Mouse (Mus musculus) heart, embryonic 11.5 days (tissue): Measurements from ENCODE around the gene Tubgcp5. TPM values are rescaled to one million over a fixed set of nuclear protein-coding genes. Genes with fewer than 3 reads are reported as not detected.
A peak's percentile ranks its signal among the peaks of the same experiment; 100 is the strongest.
"Not testable (repeated sequence)": the region's sequence is repeated elsewhere in the genome, so short reads cannot be mapped to it uniquely, and the experiment has no call there.

ENCODE experiments used
- ATAC-seq: fragments of 200-750 bp; cut with Nextera tagmentation; replicated peaks from 2 replicates; pipeline ENCODE4 v1.8.0; 2017; ENCODE audit warnings: moderate library complexity; ENCODE audit not compliant: insufficient number of reproducible peaks, low FRiP score, low TSS enrichment
- H3K27ac ChIP-seq: fragments of 300-500 bp; sonication (generic); 2 replicates; pipeline ENCODE4 v1.5.1; 2014; ENCODE audit warnings: mild to moderate bottlenecking, low read depth, low read length
- H3K27me3 ChIP-seq: fragments of 300-500 bp; sonication (generic); 2 replicates; pipeline ENCODE4 v1.6.1; 2014; ENCODE audit warnings: mild to moderate bottlenecking, low read length, mixed read lengths; ENCODE audit not compliant: control insufficient read depth, insufficient read depth
- H3K36me3 ChIP-seq: fragments of 300-500 bp; sonication (generic); 2 replicates; pipeline ENCODE4 v1.6.1; 2014; ENCODE audit warnings: mild to moderate bottlenecking, low read length, moderate library complexity, mixed read lengths; ENCODE audit not compliant: control insufficient read depth, insufficient read depth
- H3K4me1 ChIP-seq: fragments of 300-500 bp; sonication (generic); 2 replicates; pipeline ENCODE4 v1.6.1; 2014; ENCODE audit warnings: low read length; ENCODE audit not compliant: control insufficient read depth, insufficient read depth
- H3K4me2 ChIP-seq: fragments of 300-500 bp; sonication (generic); 2 replicates; pipeline ENCODE4 v1.6.1; 2014; ENCODE audit warnings: mild to moderate bottlenecking, moderate library complexity
- H3K4me3 ChIP-seq: fragments of 300-500 bp; sonication (generic); 2 replicates; pipeline ENCODE4 v1.5.1; 2014; ENCODE audit warnings: low read depth, low read length
- H3K9ac ChIP-seq: fragments of 300-500 bp; sonication (generic); 2 replicates; pipeline ENCODE4 v1.6.1; 2014; ENCODE audit warnings: mild to moderate bottlenecking, low read depth, low read length, moderate library complexity
- H3K9me3 ChIP-seq: fragments of 300-500 bp; sonication (generic); replicated peaks from 2 replicates; pipeline ENCODE4 v1.6.1; 2016; ENCODE audit warnings: low read length; ENCODE audit not compliant: control insufficient read depth
- WGBS: fragments of 180-500 bp; shearing (Covaris S2); extraction: QIAGEN DNeasy Blood & Tissue Kit; methylation state at CpG from one replicate; pipeline ENCODE4 v1.1.7; 2014; ENCODE audit not compliant: insufficient replicate concordance; 5-methylcytosine and 5-hydroxymethylcytosine counted together
- polyA plus RNA-seq: library from polyadenylated mRNA; unstranded; fragments of >200 nt; fragmentation: Nextera tagmentation; extraction: Ambion mirVana; gene quantifications from 2 replicates; pipeline ENCODE4 v1.2.1, GENCODE M21; 2014

Gene Tubgcp5
- polyA plus RNA-seq, 1 experiment from 2014 or later = 16.9 TPM

DNA sequence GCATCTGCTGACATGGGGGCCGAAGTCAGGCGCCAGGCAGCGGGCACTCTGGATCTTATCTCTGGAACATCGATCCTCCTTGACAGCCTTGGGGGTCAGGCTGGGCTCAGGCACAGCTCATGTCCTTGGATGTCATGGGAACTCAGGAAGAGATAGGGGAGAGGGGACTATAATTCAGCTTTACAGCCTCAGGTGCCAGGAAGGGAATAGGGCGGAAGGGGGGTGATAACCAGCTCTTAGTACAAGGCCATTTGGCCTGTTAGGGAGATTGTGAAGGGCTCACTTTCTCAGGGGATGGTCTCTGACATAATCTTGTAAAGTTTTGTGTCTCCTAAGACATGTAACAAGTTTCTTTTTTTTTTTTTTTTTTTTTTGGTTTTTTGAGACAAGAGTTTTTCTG lies 3.4 kb upstream of the Tubgcp5 start:
- not testable (repeated sequence) for H3K9ac ChIP-seq, H3K9me3 ChIP-seq, H3K4me2 ChIP-seq, ATAC-seq, H3K4me1 ChIP-seq, H3K27ac ChIP-seq, H3K36me3 ChIP-seq, H3K27me3 ChIP-seq, H3K4me3 ChIP-seq
- WGBS = 53% methylated on average over 5 of the region's 5 CpGs

GRCm38 (mm10) chr7:55792280-55792679 lies 1.7 kb upstream of the Tubgcp5 start:
- WGBS = 79% methylated on average over 3 of the region's 3 CpGs
- no peak overlapping the region for H3K27ac ChIP-seq
- peaks cover 13% of the 10 kb centered on the region for H3K36me3 ChIP-seq
- no peak overlapping the region for H3K9ac ChIP-seq
- no peaks in the 10 kb centered on the region for H3K9me3 ChIP-seq
- H3K4me3 ChIP-seq = no peak overlapping the region
- no peak overlapping the region for H3K4me2 ChIP-seq
- peaks cover 5% of the 10 kb centered on the region; the same call in 1 of the 2 replicates for H3K4me1 ChIP-seq
- ATAC-seq = no peak
- no peaks in the 10 kb centered on the region for H3K27me3 ChIP-seq

- peak overlapping the region; percentile 66 for H3K4me2 ChIP-seq
- H3K36me3 ChIP-seq = peaks cover 17% of the 10 kb centered on the region
- H3K27me3 ChIP-seq = no peaks in the 10 kb centered on the region
- no peaks in the 10 kb centered on the region for H3K9me3 ChIP-seq
- no peak for ATAC-seq
- H3K27ac ChIP-seq = no peak overlapping the region
- H3K9ac ChIP-seq = peak overlapping the region; percentile 88
- H3K4me1 ChIP-seq = peaks cover 5% of the 10 kb centered on the region; the same call in 1 of the 2 replicates
- WGBS = 36% methylated on average over 13 of the region's 13 CpGs
- peak overlapping the region; percentile 74 for H3K4me3 ChIP-seq
Measured at GRCm38 (mm10) chr7:55793236-55793951, 560 bp upstream of the Tubgcp5 start.

- ATAC-seq = no peak
- H3K4me1 ChIP-seq = peaks cover 2% of the 10 kb centered on the region; the same call in 1 of the 2 replicates
- no peak overlapping the region for H3K9ac ChIP-seq
- 87% methylated on average over 3 of the region's 3 CpGs for WGBS
- no peaks in the 10 kb centered on the region for H3K27me3 ChIP-seq
- no peak overlapping the region for H3K27ac ChIP-seq
- H3K36me3 ChIP-seq = peaks cover 37% of the 10 kb centered on the region
- no peak overlapping the region for H3K4me2 ChIP-seq
- H3K4me3 ChIP-seq = no peak overlapping the region
- no peaks in the 10 kb centered on the region for H3K9me3 ChIP-seq
Measured at GRCm38 (mm10) chr7:55799981-55800380, 6.0 kb downstream of the Tubgcp5 start.

DNA sequence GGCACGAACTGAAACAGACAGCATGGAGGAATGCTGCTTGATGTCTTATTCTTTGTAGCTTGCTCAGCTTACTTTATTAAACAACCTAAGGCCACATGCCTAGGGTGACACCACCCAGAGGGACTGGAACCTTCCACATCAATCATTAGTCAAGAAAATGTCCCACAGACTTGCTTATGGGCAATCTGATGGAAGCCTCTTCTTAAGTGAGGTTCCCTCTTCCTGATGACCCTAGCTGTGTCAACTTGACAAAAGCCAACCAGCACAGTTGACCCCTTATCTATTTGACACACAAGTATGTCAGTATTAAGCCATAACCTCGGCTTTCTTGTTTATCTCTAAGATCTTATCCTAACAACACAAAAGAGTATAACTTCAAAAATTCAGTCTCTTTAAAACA lies 16.0 kb downstream of the Tubgcp5 start:
- no peak overlapping the region for H3K27ac ChIP-seq
- 72% methylated on average over 2 of the region's 2 CpGs for WGBS

GRCm38 (mm10) chr7:55824468-55824867 lies 30.5 kb downstream of the Tubgcp5 start:
- no peak overlapping the region for H3K4me2 ChIP-seq
- no peak overlapping the region for H3K9ac ChIP-seq
- H3K9me3 ChIP-seq = no peaks in the 10 kb centered on the region
- H3K4me1 ChIP-seq = no peaks in the 10 kb centered on the region
- ATAC-seq = no peak
- no peak overlapping the region for H3K27ac ChIP-seq
- 82% methylated on average over 5 of the region's 5 CpGs for WGBS
- H3K36me3 ChIP-seq = peaks cover 32% of the 10 kb centered on the region
- H3K27me3 ChIP-seq = no peaks in the 10 kb centered on the region
- no peak overlapping the region for H3K4me3 ChIP-seq

More for the DNA sequence above, 16.0 kb downstream of the Tubgcp5 start:
- H3K36me3 ChIP-seq = peaks cover 27% of the 10 kb centered on the region
- H3K9me3 ChIP-seq = no peaks in the 10 kb centered on the region
- H3K4me1 ChIP-seq = no peaks in the 10 kb centered on the region
- no peak overlapping the region for H3K4me2 ChIP-seq
- no peak overlapping the region for H3K4me3 ChIP-seq
- no peak for ATAC-seq
- no peaks in the 10 kb centered on the region for H3K27me3 ChIP-seq
- H3K9ac ChIP-seq = no peak overlapping the region

DNA sequence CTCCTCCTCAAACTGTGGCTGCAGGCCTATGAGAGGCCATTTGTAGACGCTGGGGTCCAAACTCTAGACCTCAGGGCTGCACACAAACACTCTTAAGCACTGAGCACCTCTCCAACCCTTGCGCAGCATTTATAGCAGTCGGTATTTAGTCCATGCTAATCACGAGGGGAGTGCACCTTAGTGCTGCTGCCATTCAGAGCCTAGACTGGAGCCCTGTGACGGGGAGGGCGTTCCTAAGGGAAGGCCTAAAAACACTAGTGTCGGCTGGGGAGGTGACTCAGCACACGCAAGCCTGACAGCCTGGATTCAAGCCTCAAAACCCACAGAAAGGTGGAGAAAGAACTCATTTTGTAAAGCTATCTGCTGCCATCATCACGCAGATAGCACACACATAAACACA lies 33.6 kb downstream of the Tubgcp5 start:
- no peak overlapping the region for H3K27ac ChIP-seq
- H3K4me1 ChIP-seq = no peaks in the 10 kb centered on the region
- ATAC-seq = no peak
- H3K9ac ChIP-seq = no peak overlapping the region
- H3K27me3 ChIP-seq = no peaks in the 10 kb centered on the region
- H3K4me3 ChIP-seq = no peak overlapping the region
- peaks cover 18% of the 10 kb centered on the region for H3K36me3 ChIP-seq
- no peaks in the 10 kb centered on the region for H3K9me3 ChIP-seq
- H3K4me2 ChIP-seq = no peak overlapping the region
- 86% methylated on average over 9 of the region's 9 CpGs for WGBS

- Histone ChIP-seq H3K9ac (no peak overlapping the region), H3K27me3 (no peaks in the 10 kb centered on the region), H3K9me3 (no peaks in the 10 kb centered on the region), H3K4me3 (no peak overlapping the region), H3K4me1 (0 out of 2 replicates have a peak, but pooled peaks cover 3% of the 10 kb centered on the region), H3K36me3 (no peaks in the 10 kb centered on the region), H3K27ac (no peak overlapping the region), H3K4me2 (no peak overlapping the region)
- no peak for ATAC-seq
- WGBS = 70% methylated on average over 4 of the region's 4 CpGs
Measured at GRCm38 (mm10) chr7:55836877-55837276, 42.9 kb downstream of the Tubgcp5 start.

DNA sequence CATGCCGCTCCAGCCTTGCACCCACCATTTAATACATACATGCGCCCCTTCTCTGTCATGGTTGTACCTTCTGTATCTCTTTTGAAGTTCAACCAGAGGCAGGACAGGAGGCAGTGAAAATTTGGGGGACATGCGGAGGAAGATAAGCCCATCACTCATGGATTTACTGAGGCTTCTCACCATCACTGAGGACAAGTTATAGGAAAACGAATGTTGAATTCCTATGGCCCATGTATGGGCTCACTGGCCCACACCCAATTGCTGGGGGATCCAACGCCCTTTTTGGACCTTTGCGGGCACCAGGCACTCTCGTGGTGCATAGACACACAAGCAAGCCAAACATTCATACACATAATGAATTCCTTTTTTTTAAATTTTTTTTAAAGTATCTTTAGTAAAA lies 47.5 kb downstream of the Tubgcp5 start, which contains the start of gene Cyfip1:
Gene Cyfip1 (plus strand): TSS at position 301 of the 400 bp plus-strand sequence.
- Histone ChIP-seq H3K9me3 (no peaks in the 10 kb centered on the region), H3K4me3 (peak within 1 kb of the TSS; percentile 87), H3K9ac (peak within 1 kb of the TSS; percentile 94), H3K4me1 (peaks cover 12% of the 10 kb centered on the region), H3K27me3 (no peaks in the 10 kb centered on the region), H3K36me3 (no peaks in the 10 kb centered on the region), H3K4me2 (peak within 1 kb of the TSS; percentile 82), H3K27ac (peak within 1 kb of the TSS; percentile 96)
- 47% methylated on average over 7 of the region's 7 CpGs for WGBS
- no peak for ATAC-seq
